Mouse (Mus musculus) mouse trophoblast stem cell (cell line): ENCODE measurements at regions not wholly inside any gene's neighbourhood (a gene's known extent, or its start where the extent isn't known, plus 50 kb on each side); places are given as distances from the start of the nearest gene placed in this dataset.

ENCODE experiments used
- in situ Hi-C, 2 experiments: fragments of 300-500 bp; cut with MseI, MboI; formaldehyde crosslinking; loops; 2 replicates in 1 of 2; 3 replicates in 1 of 2; pipeline ENCODE4 v1.15.1; 2025

- in situ Hi-C loops: no loop called here
Measured at GRCm38 (mm10) chr10:45957686-45958085, 380.1 kb downstream of the Hace1 start.

DNA sequence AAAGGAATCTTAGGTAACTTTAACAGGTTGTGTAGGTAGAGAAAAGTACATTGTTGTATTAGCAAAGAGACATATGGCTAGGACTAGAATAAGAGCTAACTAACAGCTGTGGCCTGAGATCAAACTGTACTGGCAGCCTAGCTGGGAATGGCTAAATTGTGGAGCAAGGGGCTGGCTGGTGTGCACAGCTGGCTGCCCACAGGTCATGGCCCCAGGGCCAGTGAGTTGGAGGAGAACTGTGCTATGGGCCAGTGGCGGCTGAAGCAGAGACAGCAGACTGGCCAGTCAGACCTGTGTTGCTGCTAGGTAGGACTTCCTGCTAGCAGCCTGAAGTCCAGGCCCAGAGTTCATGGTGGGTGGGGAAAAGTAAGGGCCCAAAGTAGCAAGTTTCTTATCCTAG is 394.6 kb downstream of the Hace1 start:
- in situ Hi-C loops: no loop called here

DNA sequence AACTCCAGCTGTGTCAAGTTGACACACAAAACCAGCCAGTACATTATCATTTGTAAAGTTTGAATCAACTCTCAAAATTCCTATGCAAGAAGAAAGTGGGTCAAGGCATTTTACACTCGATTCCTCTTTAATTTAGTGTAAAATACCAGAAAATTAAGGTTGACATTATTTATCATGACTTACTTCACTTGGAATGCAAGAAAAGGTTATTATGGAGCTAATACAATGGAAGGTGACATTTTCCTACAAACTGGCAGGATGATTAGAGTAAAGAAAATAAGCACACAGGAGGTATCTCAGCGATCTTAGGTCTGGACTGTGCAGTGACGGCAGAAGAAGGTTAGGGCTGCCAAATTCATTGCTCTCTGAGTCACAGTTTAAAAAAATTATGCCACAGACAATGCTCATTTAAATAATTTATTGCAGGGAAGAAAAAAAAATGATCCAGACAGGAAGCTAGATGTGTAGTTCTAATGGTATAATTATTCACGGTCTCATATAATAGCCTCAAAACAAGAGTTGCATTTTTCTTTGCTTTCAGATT is 405.2 kb downstream of the Hace1 start:
- in situ Hi-C loops: no loop called here

DNA sequence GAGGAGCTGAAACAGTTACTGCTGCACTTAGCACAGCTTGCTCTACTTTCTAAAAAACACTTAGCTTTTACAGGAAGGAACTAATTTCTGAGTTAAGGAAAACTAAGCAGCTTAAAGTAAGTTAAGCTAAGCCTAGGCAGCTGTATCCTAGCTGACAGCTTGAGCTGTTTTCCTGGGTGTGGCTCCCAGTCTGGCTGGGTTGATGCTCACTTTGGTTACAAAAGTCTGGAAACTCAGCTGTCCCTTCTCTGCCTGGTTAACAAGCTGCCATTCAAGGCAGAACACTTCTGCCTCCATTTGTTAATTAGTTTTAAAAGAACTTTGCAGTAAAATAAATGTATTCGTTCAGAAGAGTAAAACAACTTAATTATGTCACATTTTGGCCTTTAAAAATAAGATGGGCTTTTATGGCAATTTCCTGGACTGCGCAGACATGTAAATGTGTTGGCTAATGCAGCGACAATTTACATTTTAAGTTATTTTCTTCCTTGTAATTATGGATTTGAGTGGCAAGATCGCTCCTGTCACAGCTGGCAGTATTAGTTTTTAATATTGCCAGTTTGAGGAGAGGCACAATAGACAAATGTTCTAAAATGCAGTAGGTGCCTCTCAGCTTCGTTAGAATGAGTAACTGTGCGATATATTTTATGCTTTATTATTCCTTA is 406.2 kb downstream of the Hace1 start:
- in situ Hi-C loops: no loop called here

DNA sequence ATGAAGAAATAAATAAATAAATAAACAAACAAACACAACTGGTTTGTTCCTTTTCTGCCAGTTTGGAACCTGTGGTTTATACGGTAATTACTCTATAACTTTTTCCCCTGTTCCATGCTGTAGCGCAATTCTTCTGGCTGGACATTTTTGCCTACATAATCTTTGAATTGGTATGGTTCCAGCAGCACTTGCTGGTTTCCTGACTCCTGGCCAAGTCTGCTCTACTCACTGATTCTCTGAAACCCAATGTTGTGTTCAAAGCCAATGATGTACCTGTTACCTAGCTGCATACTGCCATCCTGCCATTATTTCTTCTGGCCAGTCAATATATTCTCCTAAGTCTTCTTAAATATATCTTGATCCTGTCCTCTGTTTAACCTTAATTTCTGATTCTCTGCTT is 408.7 kb downstream of the Hace1 start:
- in situ Hi-C loops: no loop called here

DNA sequence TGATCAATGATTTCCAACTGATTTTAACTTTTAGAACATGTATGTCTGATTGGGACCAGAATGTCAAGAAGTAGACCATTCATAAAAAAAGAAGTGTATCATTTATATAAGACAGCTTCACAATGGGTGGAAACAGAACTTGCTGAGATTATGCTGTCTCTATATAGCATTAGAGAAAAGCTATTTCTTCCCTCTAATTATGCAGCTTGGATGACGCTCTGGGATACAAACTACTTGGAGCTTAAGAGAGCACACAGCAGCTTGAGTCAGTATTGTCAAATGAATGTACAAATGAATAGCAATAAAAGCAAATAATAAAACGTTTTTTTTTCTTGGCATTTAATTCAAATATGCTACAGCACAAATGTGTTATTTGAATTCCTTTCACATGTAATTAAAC is 428.7 kb downstream of the Hace1 start:
- in situ Hi-C loops: no loop called here

- in situ Hi-C loops: no loop called here
Measured at GRCm38 (mm10) chr10:46011916-46012596, 434.4 kb downstream of the Hace1 start.

DNA sequence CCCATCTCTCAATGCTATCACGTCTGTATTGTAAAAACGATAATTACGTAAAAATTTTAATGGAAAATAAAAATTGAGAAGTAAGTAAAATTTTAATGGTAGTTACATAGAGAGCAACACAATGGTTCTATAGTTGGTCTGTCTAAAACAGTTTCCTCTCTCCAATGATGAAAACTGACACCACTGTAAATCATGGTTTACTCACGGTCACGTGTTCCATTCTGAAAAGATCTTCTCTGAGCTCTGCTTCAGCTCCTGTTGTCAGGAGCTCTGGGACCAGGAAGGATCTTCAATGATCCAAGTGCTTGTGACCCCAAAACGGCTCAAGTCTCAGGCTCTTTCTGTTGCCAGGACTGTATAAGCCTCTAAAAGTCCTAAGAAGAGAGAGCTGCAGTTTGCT is 435.0 kb downstream of the Hace1 start:
- in situ Hi-C loops: no loop called here

DNA sequence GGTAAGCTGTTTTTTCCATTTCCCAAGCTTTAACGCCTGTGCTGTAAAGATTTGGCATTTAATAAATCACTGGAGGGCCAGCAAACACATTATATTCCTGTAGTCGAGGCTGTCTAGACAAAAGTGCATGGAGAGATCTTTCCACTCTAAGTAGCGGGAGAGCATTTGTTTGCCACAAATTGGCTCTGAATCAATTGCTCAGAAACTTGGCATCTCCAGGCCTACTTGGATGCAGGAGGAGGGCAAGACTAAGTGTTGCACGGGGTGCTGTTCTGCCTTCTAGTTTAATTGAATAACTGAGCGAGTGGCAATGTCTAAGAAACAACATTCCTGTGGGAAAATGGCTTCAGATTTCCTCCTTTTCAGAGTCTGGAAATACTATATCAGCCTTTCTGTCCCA is 438.7 kb downstream of the Hace1 start:
- in situ Hi-C loops: no loop called here

- in situ Hi-C loops: no loop called here
Measured at GRCm38 (mm10) chr10:46045474-46046093, 468.0 kb downstream of the Hace1 start.

- in situ Hi-C loops: no loop called here
Measured at GRCm38 (mm10) chr10:46046094-46046749, 468.6 kb downstream of the Hace1 start.

GRCm38 (mm10) chr10:46046890-46047414 is 469.3 kb downstream of the Hace1 start:
- in situ Hi-C loops: no loop called here

DNA sequence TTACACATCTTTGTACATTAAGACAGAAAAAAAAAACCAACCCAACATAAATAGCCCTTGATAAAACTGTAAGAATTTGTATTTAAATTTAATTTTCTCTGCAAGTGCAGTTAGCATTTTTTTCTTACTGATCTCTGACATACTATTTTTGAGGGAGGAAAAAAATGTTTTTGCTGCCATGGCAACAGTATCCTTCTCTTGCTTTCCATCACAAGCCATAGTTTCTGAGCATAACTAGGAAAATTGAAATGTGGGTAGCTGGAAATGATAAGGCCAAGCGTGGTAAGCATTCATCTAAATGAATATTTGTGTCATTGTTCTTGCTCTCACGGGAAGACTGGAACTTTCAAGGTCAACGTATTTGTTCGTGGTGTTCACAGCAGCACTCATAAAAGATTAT is 470.0 kb downstream of the Hace1 start:
- in situ Hi-C loops: no loop called here

- in situ Hi-C loops: no loop called here
Measured at GRCm38 (mm10) chr10:46057362-46058198, 480.0 kb downstream of the Hace1 start.

GRCm38 (mm10) chr10:46058199-46058472 is 480.5 kb downstream of the Hace1 start:
- in situ Hi-C loops: no loop called here

DNA sequence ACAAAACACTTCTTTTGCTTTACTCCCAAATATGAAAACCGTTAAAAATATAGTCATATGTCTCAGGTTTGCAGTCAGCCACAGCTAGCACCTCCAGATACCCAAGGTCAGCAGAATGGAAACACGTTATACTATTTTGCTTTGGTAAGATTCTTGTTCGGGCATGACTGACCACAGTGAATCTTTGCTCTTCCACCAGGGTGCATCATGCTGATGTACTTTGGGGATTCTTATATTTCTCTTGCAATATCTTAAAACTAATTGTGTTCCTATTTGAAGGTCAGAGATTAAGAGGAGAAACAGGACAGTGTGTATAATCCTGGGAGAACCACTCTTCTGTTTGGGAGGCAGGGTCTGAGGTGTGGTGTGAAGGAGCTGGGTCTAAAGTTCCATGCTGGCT is 481.7 kb downstream of the Hace1 start:
- in situ Hi-C loops: no loop called here

- in situ Hi-C loops: no loop called here
Measured at GRCm38 (mm10) chr10:46063831-46064230, 486.2 kb downstream of the Hace1 start.

DNA sequence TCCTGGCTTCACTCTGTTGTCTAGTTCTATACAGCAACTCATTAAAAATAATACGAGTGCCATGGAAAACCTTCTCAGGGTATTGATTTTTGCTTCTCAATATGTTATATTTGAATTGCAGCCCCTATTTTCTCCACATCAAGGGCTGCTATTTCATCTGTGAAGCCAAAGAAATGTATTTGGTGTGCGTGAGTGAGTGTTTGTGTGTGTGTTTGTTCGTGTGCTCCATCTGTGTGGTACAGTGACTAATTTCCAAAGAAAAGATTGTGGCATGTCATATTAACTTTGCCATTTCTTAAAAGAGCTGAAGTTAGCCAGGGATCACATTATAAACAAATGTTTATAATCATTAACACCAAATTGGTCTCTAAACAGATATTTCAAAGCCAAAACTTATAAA is 493.1 kb downstream of the Hace1 start:
- in situ Hi-C loops: no loop called here

DNA sequence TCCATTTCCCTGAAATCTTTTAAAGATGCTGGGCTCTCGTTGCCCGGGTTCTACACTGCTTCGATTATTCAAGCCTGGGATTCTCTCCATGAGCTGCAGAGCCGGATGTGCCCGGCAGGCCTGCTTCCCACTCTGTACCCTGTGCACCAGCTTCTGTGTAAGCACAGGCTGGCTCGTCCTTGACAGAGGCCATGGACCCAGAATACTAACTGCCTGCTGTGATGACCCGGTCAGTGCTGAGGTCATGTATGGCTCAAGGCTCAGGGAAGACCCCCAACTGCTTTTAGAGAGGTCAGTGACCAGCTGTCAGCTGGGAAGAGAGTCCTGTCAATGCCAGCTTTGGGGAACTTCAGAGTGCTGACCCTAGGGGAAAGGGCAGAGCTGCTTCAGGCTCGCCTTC is 493.6 kb downstream of the Hace1 start:
- in situ Hi-C loops: no loop called here

GRCm38 (mm10) chr10:46071810-46072549 is 494.4 kb downstream of the Hace1 start:
- in situ Hi-C loops: no loop called here
